Comparison of ENCODE assay signal across 8 mouse cellular contexts in genomic region chr10:81378553-81379182, GRCm38 (mm10). TPM values are rescaled to one million over a fixed set of nuclear protein-coding genes. Genes with fewer than 3 reads are reported as not detected.
A peak's percentile ranks its signal among the peaks of the same experiment; 100 is the strongest.
DNase-seq lines count a peak whose midpoint lies in the region; ATAC-seq lines count a peak whose summit lies in the region.

No protein-coding gene starts in this region.

- H3K4me3 ChIP-seq in forebrain, embryonic 11.5 days (ENCODE audit: low read depth, low read length): peak overlapping the region; percentile 89
- H3K4me3 ChIP-seq in heart, embryonic 16.5 days (ENCODE audit: low read length): peak overlapping the region; percentile 86
- peak overlapping the region; percentile 76 for H3K4me3 ChIP-seq in liver, embryonic 15.5 days (replicated peaks)
- peak overlapping the region; percentile 85 for H3K4me3 ChIP-seq in neural tube, embryonic 12.5 days

- peak; percentile 100 for DNase-seq in CD8-positive naive resting alpha-beta T cell, adult 2 months (ENCODE audit: low read depth in 2 of 2, low spot score in 2 of 2)
- DNase-seq in c-Kit-positive CD71-positive TER-119-negative erythroid progenitor cells, embryonic 14.5 days (ENCODE audit: low read depth): peak; percentile 100
- peak; percentile 100 for DNase-seq in forebrain, embryonic 11.5 days (ENCODE audit: low spot score)
- DNase-seq in kidney, postnatal 36 days: peak; percentile 100
- peak; percentile 99 for DNase-seq in telencephalon, adult 2 months (ENCODE audit: low read depth, low spot score)

- peak overlapping the region; percentile 75 for H3K27ac ChIP-seq in forebrain, embryonic 11.5 days (ENCODE audit: low read depth, low read length)
- peak overlapping the region; percentile 78 for H3K27ac ChIP-seq in heart, embryonic 16.5 days (ENCODE audit: low read length)
- peak overlapping the region; percentile 99 for H3K27ac ChIP-seq in liver, embryonic 15.5 days (replicated peaks)
- peak overlapping the region; percentile 53 for H3K27ac ChIP-seq in neural tube, embryonic 12.5 days

- peak overlapping the region; percentile 94 for H3K9ac ChIP-seq in forebrain, embryonic 11.5 days (ENCODE audit: low read length)
- peak overlapping the region; percentile 73 for H3K9ac ChIP-seq in heart, embryonic 16.5 days (ENCODE audit: low read length)
- H3K9ac ChIP-seq in liver, embryonic 15.5 days: peak overlapping the region; percentile 68
- peak overlapping the region; percentile 49 for H3K9ac ChIP-seq in neural tube, embryonic 12.5 days

- peaks cover 6% of the 10 kb centered on the region; the same call in 1 of the 2 replicates for H3K36me3 ChIP-seq in forebrain, embryonic 11.5 days (ENCODE audit: control insufficient read depth, insufficient read depth, low read length)
- peaks cover 6% of the 10 kb centered on the region for H3K36me3 ChIP-seq in heart, embryonic 16.5 days (ENCODE audit: control insufficient read depth, insufficient read depth)
- peaks cover 28% of the 10 kb centered on the region for H3K36me3 ChIP-seq in liver, embryonic 15.5 days (replicated peaks)
- H3K36me3 ChIP-seq in neural tube, embryonic 12.5 days: peaks cover 14% of the 10 kb centered on the region

- WGBS in forebrain, embryonic 11.5 days: under 1% methylated on average over 46 of the region's 46 CpGs
- WGBS in heart, embryonic 16.5 days: under 1% methylated on average over 46 of the region's 46 CpGs
- under 1% methylated on average over 46 of the region's 46 CpGs for whole genome bisulfite sequencing in liver, embryonic 15.5 days (ENCODE audit: insufficient replicate concordance)
- under 1% methylated on average over 46 of the region's 46 CpGs for WGBS in neural tube, embryonic 12.5 days

- peak; percentile 97 for ATAC-seq in forebrain, embryonic 11.5 days (replicated peaks; ENCODE audit: low FRiP score)
- peak; percentile 94 for ATAC-seq in heart, embryonic 16.5 days (replicated peaks; ENCODE audit: extremely low read depth, insufficient read depth, low FRiP score)
- ATAC-seq in liver, embryonic 15.5 days (ENCODE audit: insufficient read depth): peak; percentile 82
- ATAC-seq in neural tube, embryonic 12.5 days (ENCODE audit: low FRiP score, low read depth): peak; percentile 98

- H3K4me1 ChIP-seq in forebrain, embryonic 11.5 days (replicated peaks; ENCODE audit: control insufficient read depth, insufficient read depth, low read length): peaks cover 17% of the 10 kb centered on the region
- peaks cover 26% of the 10 kb centered on the region for H3K4me1 ChIP-seq in heart, embryonic 16.5 days (ENCODE audit: control insufficient read depth, insufficient read depth, low read length)
- peaks cover 80% of the 10 kb centered on the region for H3K4me1 ChIP-seq in liver, embryonic 15.5 days (replicated peaks)
- H3K4me1 ChIP-seq in neural tube, embryonic 12.5 days: peaks cover 20% of the 10 kb centered on the region

- H3K27me3 ChIP-seq in forebrain, embryonic 11.5 days (ENCODE audit: control insufficient read depth, insufficient read depth, low read length): no peaks in the 10 kb centered on the region
- no peaks in the 10 kb centered on the region for H3K27me3 ChIP-seq in heart, embryonic 16.5 days (ENCODE audit: control insufficient read depth, insufficient read depth, low read length)
- H3K27me3 ChIP-seq in liver, embryonic 15.5 days: no peaks in the 10 kb centered on the region
- H3K27me3 ChIP-seq in neural tube, embryonic 12.5 days (replicated peaks): no peaks in the 10 kb centered on the region

- H3K9me3 ChIP-seq in forebrain, embryonic 11.5 days (ENCODE audit: control insufficient read depth, low read length): no peaks in the 10 kb centered on the region
- no peaks in the 10 kb centered on the region for H3K9me3 ChIP-seq in heart, embryonic 16.5 days (replicated peaks; ENCODE audit: control insufficient read depth, low read length)
- H3K9me3 ChIP-seq in liver, embryonic 15.5 days (replicated peaks): no peaks in the 10 kb centered on the region
- no peaks in the 10 kb centered on the region for H3K9me3 ChIP-seq in neural tube, embryonic 12.5 days

- peak overlapping the region; percentile 65 for H3K4me2 ChIP-seq in forebrain, embryonic 11.5 days (ENCODE audit: low read depth, low read length, severe bottlenecking)
- peak overlapping the region; percentile 76 for H3K4me2 ChIP-seq in heart, embryonic 16.5 days (ENCODE audit: low read depth, low read length)
- H3K4me2 ChIP-seq in liver, embryonic 15.5 days: peak overlapping the region; percentile 77
- H3K4me2 ChIP-seq in neural tube, embryonic 12.5 days (replicated peaks): peak overlapping the region; percentile 84

RNA-seq across cellular contexts. Expression of gene Fzr1, which starts 0.4 kb away (rescaled TPM):
- 132 and 144 TPM in 2 replicates for polyA plus RNA-seq in forebrain, embryonic 11.5 days (2014; fragmentation: Nextera tagmentation; extraction: Ambion mirVana)
- polyA plus RNA-seq in heart, embryonic 16.5 days (2015; fragmentation: Nextera tagmentation; extraction: Ambion mirVana): 74.6 and 82.8 TPM in 2 replicates
- polyA plus RNA-seq in liver, embryonic 15.5 days (2015; fragmentation: Nextera tagmentation; extraction: Ambion mirVana): 127 and 147 TPM in 2 replicates
- 136 and 138 TPM in 2 replicates for polyA plus RNA-seq in neural tube, embryonic 12.5 days (2016; fragmentation: Nextera tagmentation; extraction: Ambion mirVana)

RNA-seq across cellular contexts. Expression of gene Dohh, which starts 5.6 kb away (rescaled TPM):
- polyA plus RNA-seq in forebrain, embryonic 11.5 days (2014; fragmentation: Nextera tagmentation; extraction: Ambion mirVana): 61.0 and 66.3 TPM in 2 replicates
- polyA plus RNA-seq in heart, embryonic 16.5 days (2015; fragmentation: Nextera tagmentation; extraction: Ambion mirVana): 83.4 and 86.2 TPM in 2 replicates
- 50.9 and 56.2 TPM in 2 replicates for polyA plus RNA-seq in liver, embryonic 15.5 days (2015; fragmentation: Nextera tagmentation; extraction: Ambion mirVana)
- polyA plus RNA-seq in neural tube, embryonic 12.5 days (2016; fragmentation: Nextera tagmentation; extraction: Ambion mirVana): 75.6 and 77.9 TPM in 2 replicates

RNA-seq across cellular contexts. Expression of gene Gm48551, which starts 5.6 kb away (rescaled TPM):
- polyA plus RNA-seq in forebrain, embryonic 11.5 days (2014; fragmentation: Nextera tagmentation; extraction: Ambion mirVana): 3.0 and 3.5 TPM in 2 replicates
- polyA plus RNA-seq in heart, embryonic 16.5 days (2015; fragmentation: Nextera tagmentation; extraction: Ambion mirVana): 2.1 and 2.6 TPM in 2 replicates
- 0.75 and 0.88 TPM in 2 replicates for polyA plus RNA-seq in liver, embryonic 15.5 days (2015; fragmentation: Nextera tagmentation; extraction: Ambion mirVana)
- polyA plus RNA-seq in neural tube, embryonic 12.5 days (2016; fragmentation: Nextera tagmentation; extraction: Ambion mirVana): 5.0 and 5.3 TPM in 2 replicates

RNA-seq across cellular contexts. Expression of gene Gm48552, which starts 10.1 kb away (rescaled TPM):
- 1.1 and 3.0 TPM in 2 replicates for polyA plus RNA-seq in forebrain, embryonic 11.5 days (2014; fragmentation: Nextera tagmentation; extraction: Ambion mirVana)
- polyA plus RNA-seq in heart, embryonic 16.5 days (2015; fragmentation: Nextera tagmentation; extraction: Ambion mirVana): 0.55 and 0.83 TPM in 2 replicates
- polyA plus RNA-seq in liver, embryonic 15.5 days (2015; fragmentation: Nextera tagmentation; extraction: Ambion mirVana): 0.56 TPM in 1 of 2 replicates, not detected in the other
- 2.3 and 2.5 TPM in 2 replicates for polyA plus RNA-seq in neural tube, embryonic 12.5 days (2016; fragmentation: Nextera tagmentation; extraction: Ambion mirVana)

RNA-seq across cellular contexts. Expression of gene 4930404N11Rik, which starts 13.1 kb away (rescaled TPM):
- 0.15 and 0.40 TPM in 2 replicates for polyA plus RNA-seq in forebrain, embryonic 11.5 days (2014; fragmentation: Nextera tagmentation; extraction: Ambion mirVana)
- 1.8 and 1.9 TPM in 2 replicates for polyA plus RNA-seq in heart, embryonic 16.5 days (2015; fragmentation: Nextera tagmentation; extraction: Ambion mirVana)
- polyA plus RNA-seq in liver, embryonic 15.5 days (2015; fragmentation: Nextera tagmentation; extraction: Ambion mirVana): 2.3 and 2.9 TPM in 2 replicates
- 0.80 and 1.1 TPM in 2 replicates for polyA plus RNA-seq in neural tube, embryonic 12.5 days (2016; fragmentation: Nextera tagmentation; extraction: Ambion mirVana)

Comparison
In these comparisons a context has a peak if more than half of its experiments do, and no peak if none do; other contexts are left out.
1. Peak in every context shown above with its lines: DNase-seq, ATAC-seq, H3K4me3 ChIP-seq and H3K27ac ChIP-seq.